Mouse (Mus musculus): ENCODE results near the gene Actg2. TPM values are rescaled to one million over a fixed set of nuclear protein-coding genes. Genes with fewer than 3 reads are reported as not detected.

Actg2 gene
- polyA plus RNA-seq, 1 experiment = 14.8 TPM

GRCm38 (mm10) chr6:83473240-83473639, 62.8 kb downstream of the Actg2 start:
- H3K27ac ChIP-seq (ENCODE audit: insufficient read depth, low read length) = no peak overlapping the region
- H3K4me1 ChIP-seq (ENCODE audit: control insufficient read depth, insufficient read depth, insufficient read length) = peaks cover 13% of the 10 kb centered on the region
- no peak overlapping the region for H3K4me3 ChIP-seq (ENCODE audit: extremely low read depth, insufficient read depth, insufficient read length)
- H3K27me3 ChIP-seq (ENCODE audit: control insufficient read depth, insufficient read depth, low read length) = no peaks in the 10 kb centered on the region
- no peak for TF ChIP-seq CTCF (IDR thresholded peaks at IDR 0.05; ENCODE audit: extremely low read depth, insufficient read depth, insufficient read length, insufficient replicate concordance)
- DNase-seq (ENCODE audit: low read depth in 1 of 2, low spot score in 2 of 2) = no peak
- WGBS = 44% methylated on average over 9 of the region's 9 CpGs
- no peaks in the 10 kb centered on the region for H3K36me3 ChIP-seq (ENCODE audit: control insufficient read depth, insufficient read depth, low read length)

- DNase-seq (ENCODE audit: low read depth in 1 of 2, low spot score in 2 of 2) = no peak
- H3K36me3 ChIP-seq (ENCODE audit: control insufficient read depth, insufficient read depth, low read length) = no peaks in the 10 kb centered on the region
- 94% methylated on average over 7 of the region's 7 CpGs for WGBS
- peaks cover 5% of the 10 kb centered on the region; the same call in 1 of the 2 replicates for H3K4me1 ChIP-seq (ENCODE audit: control insufficient read depth, insufficient read depth, insufficient read length)
- no peaks in the 10 kb centered on the region for H3K27me3 ChIP-seq (ENCODE audit: control insufficient read depth, insufficient read depth, low read length)
- TF ChIP-seq CTCF (IDR thresholded peaks at IDR 0.05; ENCODE audit: extremely low read depth, insufficient read depth, insufficient read length, insufficient replicate concordance) (no peak), POLR2A (IDR thresholded peaks at IDR 0.05; ENCODE audit: low read depth, low read length) (no peak)
- no peak overlapping the region for H3K27ac ChIP-seq (ENCODE audit: insufficient read depth, low read length)
- H3K4me3 ChIP-seq (ENCODE audit: extremely low read depth, insufficient read depth, insufficient read length) = no peak overlapping the region
These were observed 64.3 kb downstream of the Actg2 start for GRCm38 (mm10) chr6:83471739-83472138.

- no peaks in the 10 kb centered on the region for H3K27me3 ChIP-seq (ENCODE audit: control insufficient read depth, insufficient read depth, low read length)
- no peak for DNase-seq (ENCODE audit: low read depth in 1 of 2, low spot score in 2 of 2)
- no peak overlapping the region for H3K27ac ChIP-seq (ENCODE audit: insufficient read depth, low read length)
- H3K36me3 ChIP-seq (ENCODE audit: control insufficient read depth, insufficient read depth, low read length) = no peaks in the 10 kb centered on the region
- H3K4me3 ChIP-seq (ENCODE audit: extremely low read depth, insufficient read depth, insufficient read length) = no peak overlapping the region
- no peak for TF ChIP-seq POLR2A (IDR thresholded peaks at IDR 0.05; ENCODE audit: low read depth, low read length)
- TF ChIP-seq CTCF (IDR thresholded peaks at IDR 0.05; ENCODE audit: extremely low read depth, insufficient read depth, insufficient read length, insufficient replicate concordance) = no peak
- no peaks in the 10 kb centered on the region for H3K4me1 ChIP-seq (ENCODE audit: control insufficient read depth, insufficient read depth, insufficient read length)
These were observed 72.1 kb downstream of the Actg2 start for GRCm38 (mm10) chr6:83464011-83464410.

Other genes with a start within 250 kb of the Actg2 start
- 7.1 and 7.7 TPM in 2 replicates for gene Mthfd2, start 210.4 kb downstream of the Actg2 start, polyA plus RNA-seq (2012; rRNA removed)
- 28.3 and 35.1 TPM in 2 replicates for gene Mob1a, start 210.2 kb downstream of the Actg2 start, polyA plus RNA-seq (2012; rRNA removed)
- 7.7 and 74.0 TPM in 2 replicates for gene Bola3, start 187.1 kb downstream of the Actg2 start, polyA plus RNA-seq (2012; rRNA removed)
- 21.1 and 22.9 TPM in 2 replicates for gene Tet3, start 77.2 kb downstream of the Actg2 start, polyA plus RNA-seq (2012; rRNA removed)
- gene Dguok, start 29.3 kb downstream of the Actg2 start, polyA plus RNA-seq (2012; rRNA removed) = 41.8 and 44.9 TPM in 2 replicates
- gene Stambp, start 36.5 kb upstream of the Actg2 start, polyA plus RNA-seq (2012; rRNA removed) = 5.1 and 5.2 TPM in 2 replicates
- not detected in 2 replicates for gene Clec4f, start 119.9 kb upstream of the Actg2 start, polyA plus RNA-seq (2012; rRNA removed)
- 0.49 and 3.4 TPM in 2 replicates for gene Cd207, start 141.6 kb upstream of the Actg2 start, polyA plus RNA-seq (2012; rRNA removed)
- not detected in 2 replicates for gene Vax2, start 175.0 kb upstream of the Actg2 start, polyA plus RNA-seq (2012; rRNA removed)
- 0.14 TPM in 1 of 2 replicates, not detected in the other for gene Atp6v1b1, start 206.7 kb upstream of the Actg2 start, polyA plus RNA-seq (2012; rRNA removed)
- not detected in 2 replicates for gene Ankrd53, start 226.4 kb upstream of the Actg2 start, polyA plus RNA-seq (2012; rRNA removed)
- 71.3 and 71.7 TPM in 2 replicates for gene Tex261, start 239.5 kb upstream of the Actg2 start, polyA plus RNA-seq (2012; rRNA removed)